Mouse (Mus musculus) E14TG2a.4 (cell line): Measurements from ENCODE around the gene Hoxb4.
A peak's percentile ranks its signal among the peaks of the same experiment; 100 is the strongest.

Experiments used
- H3K27me3 ChIP-seq: 2 replicates; pipeline ENCODE4 v1.6.1; 2014; ENCODE audit warnings: low read length, control low read depth; ENCODE audit not compliant: insufficient read depth
- H3K36me3 ChIP-seq: 2 replicates; pipeline ENCODE4 v1.6.1; 2014; ENCODE audit warnings: low read length, control low read depth; ENCODE audit not compliant: insufficient read depth
- H3K4me1 ChIP-seq: replicated peaks from 2 replicates; pipeline ENCODE4 v1.6.1; 2014; ENCODE audit warnings: low read depth, low read length, control low read depth
- H3K4me3 ChIP-seq: replicated peaks from 2 replicates; pipeline ENCODE4 v1.5.1; 2014; ENCODE audit warnings: mild to moderate bottlenecking, low read length
- H3K9me3 ChIP-seq: 2 replicates; pipeline ENCODE4 v1.6.1; 2014; ENCODE audit warnings: low read length, control low read depth
- CTCF ChIP-seq: conservative IDR thresholded peaks from 2 replicates; pipeline ENCODE4 v1.5.1; 2014; ENCODE audit warnings: low read length
- NANOG ChIP-seq: IDR thresholded peaks from 2 replicates; pipeline ENCODE4 v1.6.1; 2014; ENCODE audit warnings: borderline replicate concordance, low read length, mixed read lengths
- POU5F1 ChIP-seq: IDR thresholded peaks from 2 replicates; pipeline ENCODE4 v1.6.1; 2014; ENCODE audit warnings: low read length, borderline replicate concordance

Hoxb4 gene

GRCm38 (mm10) chr11:96317608-96318367, at the start of gene Hoxb4:
Gene Hoxb4, plus strand, starts transcription at chr11:96318267.
- peaks cover 32% of the 10 kb centered on the region for H3K4me1 ChIP-seq
- TF ChIP-seq POU5F1, result no peak
- no peak for TF ChIP-seq NANOG
- TF ChIP-seq CTCF, result no peak

GRCm38 (mm10) chr11:96269869-96270268, 48.2 kb upstream of the Hoxb4 start:
- Histone ChIP-seq H3K36me3 (peaks cover 3% of the 10 kb centered on the region; the same call in 1 of the 2 replicates), H3K4me3 (0 out of 2 replicates have a peak overlapping the region, but pooled peaks have one; percentile 20), H3K9me3 (peaks cover 3% of the 10 kb centered on the region; the same call in 1 of the 2 replicates), H3K27me3 (peaks cover 97% of the 10 kb centered on the region), H3K4me1 (peaks cover 25% of the 10 kb centered on the region)
- TF ChIP-seq CTCF (no peak), POU5F1 (no peak), NANOG (no peak)

More at GRCm38 (mm10) chr11:96317608-96318367, at the start of gene Hoxb4:
- Histone ChIP-seq H3K36me3 (no peaks in the 10 kb centered on the region), H3K9me3 (no peaks in the 10 kb centered on the region), H3K27me3 (peaks cover 98% of the 10 kb centered on the region), H3K4me3 (peak within 1 kb of the TSS; percentile 70)

- Histone ChIP-seq H3K27me3 (peaks cover 97% of the 10 kb centered on the region), H3K4me1 (peaks cover 25% of the 10 kb centered on the region), H3K4me3 (peak within 1 kb of the TSS; percentile 71), H3K36me3 (no peaks in the 10 kb centered on the region), H3K9me3 (no peaks in the 10 kb centered on the region)
- TF ChIP-seq CTCF, result no peak
- TF ChIP-seq NANOG, result no peak
- no peak for TF ChIP-seq POU5F1
These were observed 47.0 kb upstream of the Hoxb4 start, which contains the start of gene Hoxb9 for GRCm38 (mm10) chr11:96270996-96271540. Gene Hoxb9, plus strand, starts transcription at chr11:96271457.

- Histone ChIP-seq H3K4me1 (peaks cover 26% of the 10 kb centered on the region), H3K4me3 (peak overlapping the region; percentile 71), H3K9me3 (no peaks in the 10 kb centered on the region), H3K27me3 (peaks cover 97% of the 10 kb centered on the region), H3K36me3 (no peaks in the 10 kb centered on the region)
- no peak for TF ChIP-seq CTCF
- no peak for TF ChIP-seq POU5F1
- TF ChIP-seq NANOG, result no peak
These were observed 46.5 kb upstream of the Hoxb4 start for GRCm38 (mm10) chr11:96271541-96272011.

- Histone ChIP-seq H3K9me3 (no peaks in the 10 kb centered on the region), H3K4me1 (peaks cover 32% of the 10 kb centered on the region), H3K4me3 (peak overlapping the region; percentile 71), H3K27me3 (peaks cover 97% of the 10 kb centered on the region), H3K36me3 (no peaks in the 10 kb centered on the region)
- no peak for TF ChIP-seq POU5F1
- TF ChIP-seq CTCF, result no peak
- TF ChIP-seq NANOG, result no peak
These were observed 45.8 kb upstream of the Hoxb4 start for GRCm38 (mm10) chr11:96272024-96272921.

- no peaks in the 10 kb centered on the region for H3K9me3 ChIP-seq
- H3K4me1 ChIP-seq, result peaks cover 42% of the 10 kb centered on the region
- H3K4me3 ChIP-seq, result no peak overlapping the region
- TF ChIP-seq POU5F1 (no peak), CTCF (no peak), NANOG (no peak)
- no peaks in the 10 kb centered on the region for H3K36me3 ChIP-seq
- peaks cover 98% of the 10 kb centered on the region for H3K27me3 ChIP-seq
These were observed 43.6 kb upstream of the Hoxb4 start for GRCm38 (mm10) chr11:96274428-96274827.

- TF ChIP-seq POU5F1 (no peak), NANOG (no peak), CTCF (no peak)
These were observed 42.2 kb upstream of the Hoxb4 start for GRCm38 (mm10) chr11:96275896-96276295.

More at GRCm38 (mm10) chr11:96275896-96276295, 42.2 kb upstream of the Hoxb4 start:
- Histone ChIP-seq H3K4me3 (no peak overlapping the region), H3K4me1 (peaks cover 35% of the 10 kb centered on the region), H3K9me3 (no peaks in the 10 kb centered on the region), H3K36me3 (no peaks in the 10 kb centered on the region), H3K27me3 (peaks cover 98% of the 10 kb centered on the region)
